Mouse (Mus musculus) stomach, embryonic 14.5 days (tissue): ENCODE measurements at regions not wholly inside any gene's neighbourhood (a gene's known extent, or its start where the extent isn't known, plus 50 kb on each side); places are given as distances from the start of the nearest gene placed in this dataset.

Experiments
- ATAC-seq: fragments of 200-750 bp; cut with Nextera tagmentation; 2 replicates; pipeline ENCODE4 v1.8.0; 2017; ENCODE audit warnings: low read depth, moderate TSS enrichment; ENCODE audit not compliant: insufficient number of reproducible peaks, insufficient read depth, low FRiP score
- H3K27ac ChIP-seq: fragments of 300-500 bp; sonication (generic); 2 replicates; pipeline ENCODE4 v1.5.1; 2014; ENCODE audit warnings: mild to moderate bottlenecking, low read length, moderate library complexity, mixed read lengths
- H3K27me3 ChIP-seq: fragments of 300-500 bp; sonication (generic); 2 replicates; pipeline ENCODE4 v1.6.1; 2014; ENCODE audit warnings: low read length, control low read depth, mixed read lengths; ENCODE audit not compliant: control insufficient read depth, insufficient read depth
- H3K36me3 ChIP-seq: fragments of 300-500 bp; sonication (generic); 2 replicates; pipeline ENCODE4 v1.6.1; 2014; ENCODE audit warnings: mild to moderate bottlenecking, control low read depth, low read length, moderate library complexity, mixed read lengths; ENCODE audit not compliant: control insufficient read depth, insufficient read depth
- H3K4me1 ChIP-seq: fragments of 300-500 bp; sonication (generic); 2 replicates; pipeline ENCODE4 v1.6.1; 2014; ENCODE audit warnings: low read length, control low read depth, mixed read lengths; ENCODE audit not compliant: control insufficient read depth, insufficient read depth
- H3K4me2 ChIP-seq: fragments of 300-500 bp; sonication (generic); replicated peaks from 2 replicates; pipeline ENCODE4 v1.6.1; 2014; ENCODE audit warnings: low read depth, low read length, control low read depth
- H3K4me3 ChIP-seq: fragments of 300-500 bp; sonication (generic); 2 replicates; pipeline ENCODE4 v1.5.1; 2014; ENCODE audit warnings: low read depth, low read length, control low read depth
- H3K9ac ChIP-seq: fragments of 300-500 bp; sonication (generic); replicated peaks from 2 replicates; pipeline ENCODE4 v1.6.1; 2014; ENCODE audit warnings: low read depth, mild to moderate bottlenecking, control low read depth, low read length, moderate library complexity, mixed read lengths
- H3K9me3 ChIP-seq: fragments of 300-500 bp; sonication (generic); 2 replicates; pipeline ENCODE4 v1.6.1; 2016; ENCODE audit warnings: low read depth, low read length, control low read depth; ENCODE audit not compliant: control insufficient read depth
- WGBS: fragments of 180-500 bp; shearing (Covaris S2); extraction: QIAGEN DNeasy Blood & Tissue Kit; methylation state at CpG from one replicate; pipeline ENCODE4 v1.1.7; 2014; 5-methylcytosine and 5-hydroxymethylcytosine counted together

GRCm38 (mm10) chr12:117465998-117466397 is 50.3 kb upstream of the Rapgef5 start:
- no peak overlapping the region for H3K4me2 ChIP-seq
- no peaks in the 10 kb centered on the region for H3K27me3 ChIP-seq
- H3K4me1 ChIP-seq = no peaks in the 10 kb centered on the region
- no peak overlapping the region for H3K27ac ChIP-seq
- no peak overlapping the region for H3K9ac ChIP-seq
- ATAC-seq = no peak
- H3K36me3 ChIP-seq = no peaks in the 10 kb centered on the region
- H3K9me3 ChIP-seq = no peaks in the 10 kb centered on the region
- 43% methylated on average over 7 of the region's 7 CpGs for WGBS
- H3K4me3 ChIP-seq = no peak overlapping the region
